Mouse (Mus musculus): ENCODE results near the gene N4bp3.

The N4bp3 gene

DNA sequence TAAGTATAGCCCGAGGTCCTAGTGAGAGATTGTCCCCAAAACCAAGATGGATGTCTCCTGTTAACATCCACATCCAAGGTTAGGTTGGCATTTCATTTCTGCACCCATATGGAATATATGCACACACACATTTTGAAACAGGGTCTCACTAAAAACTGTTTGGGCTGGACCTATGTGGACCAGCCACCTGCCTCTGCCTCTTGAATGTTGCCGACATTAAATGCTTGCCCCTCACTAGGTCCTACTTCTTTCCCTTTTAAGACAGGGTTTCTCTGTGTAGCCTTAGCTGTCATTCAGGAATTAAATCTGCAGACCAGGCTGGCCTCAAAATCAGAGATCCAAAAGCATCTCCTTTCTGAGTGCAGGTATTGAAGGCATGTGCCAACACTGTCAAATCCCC lies 53.1 kb downstream of the N4bp3 start:
- no peak for DNase-seq (ENCODE audit: low spot score in 2 of 2)

DNA sequence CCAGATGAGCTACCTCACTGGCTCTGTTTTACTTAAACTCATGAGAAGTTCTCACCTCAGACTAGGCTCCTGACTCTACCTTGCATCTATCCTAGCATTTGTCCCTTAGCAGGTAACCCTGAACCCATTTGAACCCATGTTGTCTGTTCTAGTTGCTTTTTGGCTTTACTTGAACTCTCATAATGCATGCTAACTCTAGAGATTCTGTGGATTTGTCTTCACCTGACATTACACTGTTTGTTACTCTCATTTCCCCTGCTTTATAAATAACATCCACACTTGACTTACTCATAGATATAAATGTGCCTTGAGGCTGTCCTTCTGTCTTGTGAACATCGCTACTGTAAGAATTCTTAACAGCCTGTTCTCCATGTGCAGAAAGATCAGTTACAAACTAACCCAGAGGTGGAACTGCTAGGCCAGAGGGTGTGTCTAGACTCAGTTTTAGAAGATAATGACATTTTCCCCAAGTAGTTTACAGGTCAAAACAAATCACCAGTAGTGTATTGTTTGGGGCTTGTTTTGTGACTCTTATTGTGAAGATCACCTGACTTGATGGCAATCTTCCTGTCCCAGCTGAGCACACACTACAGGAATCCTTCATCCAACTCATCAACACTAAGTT lies 55.1 kb downstream of the N4bp3 start:
- no peak for DNase-seq (ENCODE audit: low spot score in 2 of 2)

DNA sequence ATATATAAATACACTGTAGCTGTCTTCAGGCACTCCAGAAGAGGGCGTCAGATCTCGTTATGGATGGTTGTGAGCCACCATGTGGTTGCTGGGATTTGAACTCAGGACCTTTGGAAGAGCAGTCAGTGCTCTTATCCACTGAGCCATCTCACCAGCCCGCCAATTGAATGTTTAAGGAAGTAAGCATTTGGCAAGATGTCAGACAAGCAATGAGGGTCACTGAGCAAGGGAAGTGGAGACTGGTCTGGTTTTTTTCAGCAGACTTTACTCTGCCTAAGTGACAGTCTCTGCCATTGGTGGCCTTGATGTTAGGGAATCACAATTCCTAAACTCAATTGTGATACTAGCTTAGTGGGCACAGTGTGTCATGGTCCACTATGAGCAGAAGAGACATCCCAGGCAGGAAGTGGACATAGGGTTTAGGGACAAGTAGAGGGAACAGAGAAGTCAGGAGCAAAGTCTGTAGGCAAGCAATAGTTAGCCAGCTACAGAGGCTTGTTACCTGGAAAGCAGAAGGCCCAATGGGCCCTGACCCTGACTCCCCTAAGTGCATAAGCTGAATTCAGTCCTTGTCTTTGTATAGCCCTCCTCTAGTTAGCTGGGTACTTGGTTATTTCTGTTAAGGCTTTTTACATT lies 55.8 kb downstream of the N4bp3 start:
- DNase-seq (ENCODE audit: low spot score in 2 of 2), result no peak

DNA sequence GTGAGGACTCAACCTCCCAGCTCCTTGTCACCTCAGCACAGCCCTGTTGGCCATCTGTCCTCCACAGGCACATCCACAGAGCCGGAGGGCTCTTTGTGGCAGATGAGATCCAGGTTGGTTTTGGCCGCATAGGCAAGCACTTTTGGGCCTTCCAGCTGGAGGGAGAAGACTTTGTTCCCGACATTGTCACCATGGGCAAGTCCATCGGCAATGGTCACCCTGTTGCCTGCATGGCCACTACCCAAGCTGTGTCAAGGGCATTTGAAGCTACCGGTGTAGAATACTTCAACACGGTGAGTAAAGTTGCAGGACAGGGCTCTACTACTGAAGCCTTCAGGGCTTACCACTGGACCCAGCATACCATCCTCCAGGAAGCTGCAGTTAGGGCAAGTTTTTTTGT lies 56.8 kb downstream of the N4bp3 start:
- DNase-seq (ENCODE audit: low spot score in 2 of 2), result no peak

DNA sequence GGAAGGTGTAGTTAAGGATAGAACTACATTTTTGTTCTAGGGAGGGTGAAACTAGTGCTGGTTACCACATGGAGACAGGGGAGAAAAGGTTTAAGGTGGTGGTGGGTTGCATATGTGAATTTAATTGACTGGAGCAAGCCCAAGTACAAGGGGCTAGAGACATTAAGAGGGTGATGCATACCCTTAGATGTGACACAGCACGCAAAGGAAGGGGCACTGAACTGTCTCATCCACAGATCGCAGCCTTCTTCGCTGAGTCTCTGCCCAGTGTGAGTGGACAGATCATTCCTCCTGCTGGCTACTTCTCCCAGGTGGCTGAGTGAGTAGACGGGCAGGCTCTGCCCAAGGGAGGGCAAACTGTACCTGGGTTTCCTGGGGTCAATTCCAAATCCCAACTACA lies 57.3 kb downstream of the N4bp3 start:
- DNase-seq (ENCODE audit: low spot score in 2 of 2), result no peak

Measured in frontal cortex, postnatal 14 days (tissue).